Mouse (Mus musculus) brain, embryonic 14.5 days (tissue): ENCODE measurements at regions not wholly inside any gene's neighbourhood (a gene's known extent, or its start where the extent isn't known, plus 50 kb on each side); places are given as distances from the start of the nearest gene placed in this dataset.

Experiments
- DNase-seq: peaks from one replicate; pipeline ENCODE4 v3.0.0-alpha.2; 2011; ENCODE audit warnings: low read depth
- CTCF ChIP-seq: fragments of 200-500 bp; IDR thresholded peaks from 2 replicates; pipeline ENCODE4 v1.5.1; 2012; ENCODE audit warnings: inconsistent platforms, mild to moderate bottlenecking, moderate library complexity, borderline replicate concordance; ENCODE audit not compliant: insufficient read depth, insufficient read length; ENCODE audit errors: extremely low read depth
- POLR2A ChIP-seq: fragments of 200-500 bp; IDR thresholded peaks from 2 replicates; pipeline ENCODE4 v1.6.1; 2012; ENCODE audit warnings: mild to moderate bottlenecking, inconsistent platforms, borderline replicate concordance; ENCODE audit not compliant: poor library complexity, insufficient read depth, insufficient read length, severe bottlenecking; ENCODE audit errors: extremely low read depth

DNA sequence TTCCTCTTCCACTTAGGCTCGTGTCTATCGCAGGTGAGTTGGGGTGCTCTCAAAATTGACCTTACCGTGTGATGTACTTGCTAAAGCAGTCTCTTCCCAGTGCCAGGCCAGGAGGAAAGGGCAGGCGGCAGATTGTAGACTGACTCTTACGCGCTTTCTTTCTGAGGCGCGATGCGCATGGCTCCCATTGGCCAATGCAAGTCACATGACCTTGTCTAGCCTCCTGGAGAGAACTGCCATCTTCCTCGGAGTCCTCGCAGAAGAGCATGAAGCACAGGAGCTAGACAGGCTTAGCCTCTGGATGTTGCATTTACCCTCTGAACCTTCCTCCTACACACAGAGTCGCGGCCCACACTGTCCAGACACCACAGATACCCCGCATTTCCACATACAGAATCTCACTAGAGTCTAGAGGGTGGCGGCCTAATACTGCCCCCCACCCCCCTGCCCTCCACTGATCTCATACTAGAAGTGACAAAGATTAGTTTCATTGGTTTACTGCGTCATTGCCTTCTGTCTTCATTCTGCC, 132.9 kb upstream of the Mphosph6 start:
- no peak for TF ChIP-seq CTCF
- no peak for TF ChIP-seq POLR2A
- DNase-seq = no peak

DNA sequence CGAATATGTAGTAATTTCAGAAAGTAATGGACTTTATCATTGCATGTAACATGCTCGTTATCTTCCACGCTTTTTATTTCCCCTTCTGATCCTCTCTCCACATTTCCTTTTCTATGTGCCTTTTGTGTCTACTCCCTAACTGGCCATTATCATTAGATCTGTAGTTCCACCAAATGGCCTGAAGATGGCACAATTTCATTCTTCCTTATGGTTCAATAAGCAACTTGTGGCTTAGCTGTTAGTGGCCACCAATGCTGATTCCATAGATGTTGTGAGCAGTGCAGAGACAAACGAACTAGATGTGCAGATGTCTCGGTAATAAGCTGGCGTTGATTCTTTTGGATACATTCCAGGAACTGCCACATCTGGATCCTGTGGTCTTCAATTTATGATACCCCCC, 128.9 kb upstream of the Mphosph6 start:
- DNase-seq = peak; percentile 71
- TF ChIP-seq POLR2A = no peak
- TF ChIP-seq CTCF = peak; percentile 17; the same call in 1 of the 2 replicates

DNA sequence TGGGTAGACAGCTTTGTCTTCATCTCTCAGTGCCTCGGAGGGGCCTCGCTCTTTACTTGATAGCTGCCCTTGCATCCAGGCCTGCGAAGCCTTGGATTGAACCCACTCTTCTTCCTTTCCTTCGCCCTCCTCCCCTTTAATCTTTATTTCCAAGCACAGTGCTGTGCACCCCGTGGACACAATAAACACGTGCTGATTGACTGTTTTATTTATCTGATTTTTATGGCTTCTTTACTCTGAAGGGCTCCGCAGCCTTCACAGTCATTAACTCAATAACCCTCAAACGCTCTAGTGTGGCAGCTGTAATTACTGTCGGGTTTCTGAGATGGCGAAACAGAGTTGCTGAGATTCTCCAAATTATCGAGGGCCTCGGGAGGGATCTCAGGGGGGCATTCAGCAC, 127.9 kb upstream of the Mphosph6 start:
- TF ChIP-seq POLR2A (no peak), CTCF (no peak)
- peak; percentile 47 for DNase-seq

DNA sequence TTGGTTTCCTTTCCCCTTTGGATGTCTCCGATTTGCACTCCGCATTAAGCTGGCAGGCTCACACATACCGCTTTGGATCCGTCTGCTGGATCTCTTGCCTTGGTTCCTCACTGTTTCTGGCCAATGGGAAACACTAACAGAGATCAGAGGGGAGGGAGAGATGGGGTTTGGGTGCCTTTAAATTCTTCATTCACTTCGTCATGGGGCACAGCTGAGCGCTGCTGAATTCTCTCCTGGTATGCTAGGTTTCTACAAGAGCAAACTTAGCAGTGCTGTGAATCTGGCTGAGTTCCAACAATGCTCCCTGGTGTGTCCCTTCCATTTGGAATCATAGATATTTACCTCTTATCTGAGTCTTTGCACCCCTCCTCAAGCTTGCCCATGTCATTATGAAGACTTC, 121.6 kb upstream of the Mphosph6 start:
- DNase-seq = no peak
- no peak for TF ChIP-seq CTCF
- TF ChIP-seq POLR2A = no peak

DNA sequence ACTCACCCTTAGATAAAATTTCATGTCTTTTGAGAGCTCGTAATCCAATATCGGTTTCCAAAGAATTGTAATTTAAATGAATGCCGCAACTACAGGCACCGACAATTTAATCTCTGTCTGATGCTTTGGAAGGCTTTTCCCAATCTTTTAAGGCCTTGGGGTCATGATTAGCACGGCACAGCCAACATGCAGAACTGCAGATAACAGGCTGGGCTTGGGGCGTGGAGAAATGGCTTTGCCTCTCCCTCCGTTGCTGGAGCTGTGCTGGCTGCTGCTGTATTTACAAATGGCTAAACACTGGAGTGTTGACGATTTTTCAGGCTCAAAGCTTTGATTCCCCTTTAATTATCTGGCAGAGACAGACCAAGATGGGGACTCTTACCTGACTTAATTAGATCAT, 101.3 kb upstream of the Mphosph6 start:
- no peak for TF ChIP-seq POLR2A
- TF ChIP-seq CTCF = no peak

DNA sequence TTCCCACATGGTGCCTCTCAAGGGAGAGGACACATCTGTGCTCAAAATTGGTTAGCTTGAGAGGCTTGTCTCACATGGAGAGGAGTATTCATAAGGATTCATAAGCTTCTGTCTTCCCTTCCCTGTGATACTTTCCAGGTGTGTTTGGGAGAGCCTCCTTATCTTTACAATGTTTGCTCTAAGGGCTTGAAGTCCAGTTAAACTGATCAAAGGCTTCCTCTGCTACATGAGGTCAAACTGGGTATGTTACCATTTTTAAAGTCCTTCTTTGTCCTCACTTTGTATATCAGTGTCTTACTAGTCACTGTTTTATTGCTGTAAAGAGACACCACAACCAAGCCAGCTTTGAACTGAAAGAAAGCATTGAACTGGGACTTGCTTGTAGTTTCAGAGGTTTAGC, 98.1 kb upstream of the Mphosph6 start:
- no peak for TF ChIP-seq CTCF
- no peak for TF ChIP-seq POLR2A
- no peak for DNase-seq

More for the DNA sequence above, 101.3 kb upstream of the Mphosph6 start:
- DNase-seq = peak; percentile 67

DNA sequence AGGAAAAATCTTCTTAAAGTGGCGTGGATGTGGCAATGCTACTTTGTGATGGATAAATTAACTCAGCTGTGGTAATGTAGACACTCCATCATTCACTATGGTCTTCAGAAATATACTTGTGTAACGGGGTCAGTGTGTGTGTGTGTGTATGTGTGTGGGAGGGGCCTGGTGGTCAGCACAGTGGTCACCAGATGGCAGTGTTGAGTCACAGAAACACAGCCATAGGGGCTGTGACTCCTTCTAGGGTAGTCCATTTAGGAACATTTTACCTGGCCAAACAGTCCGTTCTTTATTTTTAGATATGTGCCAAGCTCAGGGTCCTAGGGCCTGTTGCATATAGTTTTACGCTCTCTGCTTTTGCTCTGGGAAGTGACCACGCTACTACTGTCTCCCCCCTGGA, 96.3 kb upstream of the Mphosph6 start:
- TF ChIP-seq POLR2A = no peak
- peak; percentile 65; the same call in 1 of the 2 replicates for TF ChIP-seq CTCF
- peak; percentile 57 for DNase-seq

DNA sequence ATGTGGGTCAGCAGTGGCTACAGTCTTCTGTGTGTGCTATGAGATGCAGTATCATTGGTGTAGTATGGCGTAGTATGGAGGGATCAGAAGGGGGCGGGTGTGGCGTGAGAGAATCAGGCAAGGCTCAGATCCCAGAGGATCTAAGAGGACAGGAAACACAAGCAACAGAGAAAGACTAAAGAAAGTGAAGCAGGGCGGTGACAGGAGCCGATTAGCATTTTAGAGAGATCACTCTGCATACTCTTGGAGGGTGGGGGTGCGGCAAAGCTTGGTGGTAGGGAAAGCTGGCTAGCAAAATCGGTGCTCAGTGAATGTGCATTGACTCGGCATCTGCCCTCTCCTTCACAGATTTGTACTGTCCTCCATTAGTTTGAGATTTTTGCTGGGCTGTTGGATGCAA, 93.1 kb upstream of the Mphosph6 start:
- TF ChIP-seq CTCF = no peak
- TF ChIP-seq POLR2A = no peak

DNA sequence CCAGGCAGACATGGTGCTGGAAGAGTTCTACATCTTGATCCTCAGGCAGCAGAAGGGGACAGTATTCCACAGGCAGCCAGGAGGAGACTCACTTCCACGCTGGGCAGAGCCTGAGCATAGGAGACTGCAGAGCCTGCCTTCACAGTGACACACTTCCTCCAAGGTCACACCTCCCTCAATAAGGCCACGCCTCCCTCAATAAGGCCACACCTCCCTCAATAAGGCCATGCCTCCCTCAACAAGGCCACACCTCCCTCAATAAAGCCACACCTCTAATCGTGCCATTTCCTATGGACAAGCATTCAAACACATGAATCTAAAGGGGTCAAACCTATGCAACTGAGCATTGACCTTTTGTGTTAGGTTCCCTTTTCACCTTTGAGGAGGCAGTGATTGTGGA, 88.5 kb upstream of the Mphosph6 start:
- TF ChIP-seq CTCF (no peak), POLR2A (no peak)
- DNase-seq = no peak

More for the DNA sequence above, 93.1 kb upstream of the Mphosph6 start:
- no peak for DNase-seq

DNA sequence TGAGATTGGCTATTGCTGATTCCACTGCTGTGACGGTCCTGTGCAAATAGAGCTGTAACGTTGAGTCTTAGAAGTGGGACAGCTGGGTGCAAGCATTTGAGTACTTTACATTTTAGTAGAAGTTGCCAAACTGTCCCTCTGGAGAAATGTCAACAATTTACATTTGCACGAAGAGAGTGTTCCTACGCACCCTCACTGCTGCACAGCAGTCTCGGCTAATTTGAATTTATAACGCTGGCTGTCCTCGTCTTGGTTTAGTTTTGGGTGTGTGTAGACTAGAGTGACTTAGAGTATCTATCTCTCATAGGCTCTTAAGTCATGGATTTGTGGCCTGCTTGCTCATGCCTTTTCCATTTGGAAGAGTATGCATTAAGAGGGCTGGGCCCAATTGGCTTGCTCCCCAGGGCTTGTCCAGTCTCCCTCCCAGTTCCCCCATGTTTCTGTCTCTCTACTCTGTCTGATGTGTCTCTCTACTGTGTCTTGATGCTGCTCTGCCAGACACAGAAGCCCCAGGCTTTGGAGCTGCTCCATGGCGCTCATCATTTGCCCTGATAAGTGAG, 79.8 kb upstream of the Mphosph6 start:
- TF ChIP-seq POLR2A (no peak), CTCF (no peak)
- DNase-seq = no peak

DNA sequence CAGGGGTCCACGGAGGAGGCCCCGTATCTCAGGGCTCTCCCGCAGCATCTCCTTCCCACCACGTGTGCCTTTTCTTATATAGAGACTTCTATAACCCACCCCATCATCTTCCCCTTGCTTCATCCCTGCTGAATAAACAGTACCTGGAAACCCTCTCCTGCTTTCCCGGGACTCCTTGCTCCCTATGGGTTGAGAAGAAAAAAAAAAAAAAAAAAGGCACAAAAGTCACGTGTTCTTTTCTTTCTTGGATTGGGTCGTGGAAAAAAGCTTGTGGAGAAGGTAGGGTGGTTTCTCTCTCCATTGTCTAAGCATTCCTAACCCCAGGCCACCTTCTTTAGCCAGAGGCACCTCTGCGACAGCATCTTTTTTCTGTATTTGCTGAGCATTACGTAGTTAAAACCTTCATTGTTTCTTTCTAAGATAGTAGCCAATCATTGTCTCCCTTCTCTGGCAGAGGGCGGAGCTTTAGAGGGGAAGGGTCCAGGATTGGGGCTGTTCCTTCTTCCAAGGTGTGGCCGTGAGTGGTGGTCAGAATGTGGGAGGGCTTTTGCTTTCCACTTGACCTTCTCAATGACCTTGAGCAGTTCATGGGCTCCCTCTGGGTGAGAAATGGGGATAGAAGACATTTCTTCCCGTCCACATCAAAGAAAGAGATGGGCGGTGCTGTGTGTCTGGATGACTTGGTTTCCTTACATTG, 78.7 kb upstream of the Mphosph6 start:
- TF ChIP-seq POLR2A = no peak
- no peak for TF ChIP-seq CTCF
- DNase-seq = no peak

DNA sequence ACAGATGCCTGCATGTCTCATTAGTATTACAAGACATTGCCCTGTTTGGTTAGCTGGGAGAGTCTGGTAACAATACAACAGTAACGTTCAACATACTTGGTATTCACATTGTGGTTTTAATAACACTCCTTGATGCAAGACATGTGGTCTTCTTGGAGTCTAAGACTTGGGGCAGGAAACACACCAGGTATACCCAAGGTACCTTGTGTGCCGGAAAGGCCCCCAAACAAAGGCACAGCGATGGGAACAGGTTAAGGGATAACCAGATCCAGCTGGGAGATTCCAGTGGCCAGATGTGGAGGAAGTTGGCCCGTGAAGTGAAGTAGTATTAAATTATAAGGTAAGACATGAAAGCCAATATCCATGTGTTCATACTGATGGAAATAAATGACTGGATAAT, 71.9 kb upstream of the Mphosph6 start:
- no peak for DNase-seq
- TF ChIP-seq CTCF = no peak
- TF ChIP-seq POLR2A = no peak
